Mouse (Mus musculus) kidney, adult 2 months (tissue): ENCODE data around the gene Glo1.

Source experiments
- CTCF ChIP-seq: fragments of 200-500 bp; conservative IDR thresholded peaks from 2 replicates; pipeline ENCODE4 v1.5.1; 2011; ENCODE audit warnings: low read depth, mild to moderate bottlenecking, control low read depth, low read length, moderate library complexity, mixed read lengths; ENCODE audit not compliant: insufficient read depth, insufficient read length
- POLR2A ChIP-seq: fragments of 200-500 bp; IDR thresholded peaks from one replicate; pipeline ENCODE4 v1.6.1; 2011; ENCODE audit warnings: low read depth, low read length, control low read depth

DNA sequence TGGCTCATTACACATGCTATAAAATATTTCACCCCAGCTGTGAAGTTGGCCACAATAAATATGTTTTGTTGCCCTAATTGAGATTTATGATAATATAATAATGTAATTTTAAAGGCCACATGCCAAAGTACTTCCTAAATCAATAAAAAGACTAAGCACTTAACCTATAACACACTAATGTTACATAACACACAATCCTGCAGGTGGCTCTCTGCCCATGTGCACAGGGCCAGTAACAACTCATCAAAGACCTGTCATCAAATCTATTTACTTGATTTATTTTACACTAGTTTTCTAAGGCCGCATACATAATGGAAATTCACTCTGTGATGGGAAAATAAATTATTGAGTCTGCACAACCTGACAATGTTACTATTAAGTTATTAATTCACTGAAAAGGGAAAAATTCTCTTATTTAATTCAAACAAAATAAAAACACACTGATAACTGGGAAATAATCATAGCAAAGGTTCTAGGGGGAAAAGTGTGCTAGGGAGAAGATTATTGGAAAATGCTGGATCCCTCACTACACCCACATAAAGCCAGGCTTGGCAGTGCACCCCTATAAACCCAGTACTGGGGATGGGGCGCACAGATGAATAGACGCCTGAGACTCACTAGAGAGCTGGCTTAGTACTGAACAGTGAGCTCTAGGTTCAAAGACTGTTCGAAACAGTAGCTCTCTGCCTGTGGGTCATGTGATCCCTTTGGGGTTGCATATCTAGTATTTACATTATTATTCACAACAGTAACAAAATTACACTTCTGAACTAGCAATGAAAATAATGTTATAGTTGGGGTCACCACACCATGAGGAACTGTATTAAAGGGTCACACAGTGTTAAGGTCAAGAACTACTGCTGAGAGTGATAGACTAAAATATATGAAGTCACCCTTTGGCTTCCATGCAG is 73.4 kb downstream of the Glo1 start:
- no peak for TF ChIP-seq POLR2A
- no peak for TF ChIP-seq CTCF
